Mouse (Mus musculus): ENCODE data around the gene Parva.

GRCm38 (mm10) chr7:112498591-112499301 lies 71.4 kb downstream of the Parva start:
- no peak for TF ChIP-seq CTCF (IDR thresholded peaks at IDR 0.05; ENCODE audit: control insufficient read depth, insufficient read depth, insufficient read length)
- TF ChIP-seq USF1 (IDR thresholded peaks at IDR 0.05; ENCODE audit: low read depth) = no peak
- TF ChIP-seq MAX (IDR thresholded peaks at IDR 0.05) = no peak
- TF ChIP-seq CEBPB (IDR thresholded peaks at IDR 0.05; ENCODE audit: low read depth) = no peak
- TF ChIP-seq FOSL1 (IDR thresholded peaks at IDR 0.05; ENCODE audit: insufficient read depth, low read length, poor library complexity, severe bottlenecking) = no peak
- TF ChIP-seq MYOG (IDR thresholded peaks at IDR 0.05; ENCODE audit: control insufficient read depth, extremely low read depth, insufficient read length) = no peak
- no peak for TF ChIP-seq MYOD1 (IDR thresholded peaks at IDR 0.05; ENCODE audit: control insufficient read depth, insufficient read length, low read depth)
